Mouse (Mus musculus) retina, adult 2 months (tissue): ENCODE results near the gene Gng8.

Experiments
- DNase-seq: peaks from one replicate; pipeline ENCODE4 v3.0.0-alpha.2; 2012; ENCODE audit warnings: low read depth, low spot score

The Gng8 gene

DNA sequence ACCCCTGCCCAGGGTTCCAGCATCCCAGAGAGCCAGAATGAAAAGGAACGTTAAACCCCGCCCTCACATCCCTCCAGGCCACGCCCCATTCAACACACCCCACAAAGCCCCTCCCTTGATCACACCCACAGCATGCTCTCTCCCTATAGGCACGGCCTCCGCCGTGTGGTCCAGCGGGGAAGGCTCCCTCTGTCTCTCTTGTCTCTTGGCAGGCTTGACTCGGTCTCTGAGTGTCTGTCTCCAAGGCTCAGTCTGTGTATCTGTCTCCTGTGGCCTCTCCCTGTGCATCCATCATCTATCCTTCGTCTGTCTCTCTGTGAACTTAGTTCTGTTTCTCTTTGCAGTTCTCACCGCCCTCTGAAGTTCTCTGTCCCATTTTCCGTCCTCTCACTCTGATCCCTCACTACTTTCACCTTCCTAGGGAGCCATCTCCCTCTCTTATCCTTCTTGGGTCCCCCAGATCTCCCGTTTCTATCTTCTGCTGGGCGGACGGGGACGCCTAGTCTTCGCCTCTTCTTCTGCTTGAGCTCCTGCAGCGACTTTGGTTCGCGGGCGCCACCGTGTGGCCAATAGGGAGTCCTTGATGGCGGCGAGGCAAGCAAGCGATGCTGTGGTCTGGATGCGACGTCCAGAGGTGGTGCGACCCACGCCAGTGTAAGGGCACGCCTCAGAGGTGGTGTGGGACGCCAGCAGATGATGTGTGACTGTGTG, at the start of gene Gng8:
Gene Gng8 (plus strand): TSS at position 146 of the 711 bp plus-strand sequence.
- DNase-seq, result peak; percentile 71

DNA sequence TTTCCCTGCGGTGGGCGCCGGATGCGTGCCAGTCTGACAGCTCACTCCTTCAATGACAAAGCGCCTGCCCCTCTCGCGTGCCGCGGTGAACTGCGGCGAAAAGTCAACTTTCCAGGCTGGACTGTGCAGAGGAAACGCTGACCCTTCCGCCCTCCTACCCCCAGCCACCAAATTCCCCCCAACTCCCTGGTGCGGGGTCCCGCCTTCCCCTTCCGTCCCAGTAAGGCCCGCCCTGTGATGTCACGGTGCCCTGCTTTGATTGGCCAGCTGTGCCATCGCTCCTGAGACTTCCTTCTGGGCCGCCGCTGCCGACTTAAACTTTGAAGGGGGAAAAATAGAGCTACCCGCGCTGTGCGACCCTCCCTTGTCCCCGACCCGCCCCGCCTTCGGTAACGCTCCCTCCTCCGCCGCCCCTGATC, 48.9 kb upstream of the Gng8 start, which contains the start of gene Prkd2:
Gene Prkd2 (plus strand): TSS at position 258 of the 419 bp plus-strand sequence.
- DNase-seq, result peak; percentile 60

DNA sequence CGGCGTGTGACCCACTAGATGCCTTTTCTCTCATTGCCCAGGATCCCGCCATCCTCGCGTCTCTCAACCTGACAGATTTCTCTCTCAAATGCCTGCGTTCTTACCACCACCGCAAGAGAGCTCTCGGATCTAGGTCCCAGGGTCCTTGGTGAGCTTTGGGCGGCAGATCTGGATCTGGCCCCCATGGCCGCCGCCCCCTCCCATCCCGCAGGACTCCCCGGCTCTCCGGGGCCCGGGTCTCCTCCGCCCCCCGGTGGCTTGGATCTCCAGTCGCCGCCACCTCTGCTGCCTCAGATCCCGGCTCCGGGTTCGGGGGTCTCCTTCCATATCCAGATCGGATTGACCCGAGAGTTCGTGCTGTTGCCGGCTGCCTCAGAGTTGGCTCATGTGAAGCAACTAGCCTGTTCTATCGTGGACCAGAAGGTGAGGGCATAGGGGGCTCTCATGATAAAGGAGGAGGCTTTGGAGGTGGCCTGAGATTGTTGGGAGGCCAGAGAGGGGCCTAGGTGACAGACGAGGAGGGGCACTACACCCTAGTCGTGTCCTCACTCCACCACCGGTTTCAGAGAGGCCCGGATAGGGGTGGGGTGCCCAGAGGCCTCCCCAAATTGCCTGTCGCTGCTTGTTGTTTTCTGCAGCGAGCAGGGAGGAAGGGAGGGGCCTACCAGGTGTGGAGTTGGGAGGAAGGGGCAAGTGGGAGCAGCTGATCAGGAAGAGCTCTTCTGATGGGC, 48.0 kb upstream of the Gng8 start:
- no peak for DNase-seq

DNA sequence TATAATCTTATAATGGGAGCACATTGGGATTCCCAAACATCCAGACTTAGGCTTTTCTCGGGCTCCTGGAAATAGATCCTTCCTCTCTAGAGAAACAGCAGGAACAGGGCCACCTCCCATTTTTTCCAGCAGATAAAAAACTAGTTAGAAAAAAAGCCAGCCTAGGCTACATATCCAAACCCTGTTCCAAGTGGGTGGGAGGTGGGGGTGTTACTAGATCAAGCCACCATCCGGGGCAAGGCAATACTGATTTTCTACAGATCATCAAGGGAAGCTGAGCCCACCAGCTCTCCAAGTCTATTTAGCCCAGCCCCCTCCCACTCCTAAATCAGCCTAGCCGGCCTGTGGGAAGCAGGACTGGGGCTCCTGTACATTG, 46.9 kb upstream of the Gng8 start:
- DNase-seq, result no peak

DNA sequence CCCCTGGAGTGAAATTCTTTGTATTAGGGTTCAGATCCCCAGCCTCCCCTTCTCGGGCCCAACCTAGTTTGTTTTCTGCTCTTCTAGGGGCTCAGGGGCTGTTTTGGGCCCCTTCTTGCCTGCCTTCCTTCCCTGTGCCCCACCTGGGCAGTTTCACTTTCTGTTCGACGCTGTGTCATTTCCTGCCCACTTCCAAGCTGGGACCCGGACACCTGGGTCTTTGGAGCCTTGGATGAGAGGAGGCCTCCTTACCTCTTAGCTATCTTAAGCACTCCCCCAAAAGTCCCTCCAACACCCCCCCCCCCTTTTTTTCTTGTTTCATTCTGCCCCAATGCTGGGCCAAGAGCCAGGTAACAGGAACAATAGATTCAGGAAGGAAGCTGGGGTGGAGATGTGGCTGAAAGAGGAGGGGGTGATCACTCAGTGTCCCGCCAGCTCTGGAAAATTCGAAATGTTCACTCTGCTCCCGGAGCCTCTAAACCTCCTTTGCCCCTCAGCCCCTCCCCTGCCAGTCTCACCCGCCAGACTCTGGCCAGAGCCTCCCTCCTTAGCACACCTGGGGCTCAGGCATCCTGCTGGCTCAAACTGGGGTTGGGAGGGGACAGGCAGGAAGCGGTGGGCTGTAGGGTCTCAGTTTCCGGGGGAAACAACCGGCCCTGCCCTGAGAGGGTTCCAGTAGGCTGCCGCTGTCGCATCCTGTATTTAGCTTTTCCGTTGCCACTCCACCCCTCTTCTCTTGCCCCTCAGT, 46.3 kb upstream of the Gng8 start:
- DNase-seq, result no peak

DNA sequence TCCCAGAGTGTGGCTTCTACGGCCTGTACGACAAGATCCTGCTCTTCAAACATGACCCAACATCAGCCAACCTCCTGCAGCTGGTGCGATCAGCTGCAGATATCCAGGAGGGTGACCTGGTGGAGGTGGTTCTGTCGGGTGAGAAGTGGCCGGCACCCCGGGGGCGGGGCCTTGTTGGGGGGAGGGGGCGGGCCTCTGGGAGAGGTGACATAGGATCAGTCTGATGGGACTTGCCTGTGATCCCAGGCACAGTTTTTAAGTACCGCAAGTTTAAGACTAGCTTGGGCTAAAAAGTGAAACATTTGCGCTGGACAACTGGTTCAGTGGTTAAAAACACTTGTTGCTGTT, 45.8 kb upstream of the Gng8 start:
- no peak for DNase-seq

DNA sequence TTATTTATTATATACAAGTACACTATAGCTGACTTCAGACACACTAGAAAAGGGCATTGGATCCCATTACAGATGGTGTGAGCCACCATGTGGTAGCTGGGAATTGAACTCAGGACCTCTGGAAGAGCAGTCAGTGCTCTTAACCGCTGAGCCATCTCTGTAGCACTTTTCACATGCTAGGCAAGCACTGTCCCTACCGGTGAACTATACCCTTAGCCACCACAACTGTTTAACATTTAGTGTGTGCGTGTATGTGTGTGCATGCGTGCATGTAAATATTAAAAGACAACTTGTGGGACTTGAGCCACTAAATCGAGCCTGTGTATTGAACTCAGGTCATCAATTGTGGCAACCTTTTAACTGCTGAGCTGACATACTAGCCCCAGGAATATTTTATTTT, 44.8 kb upstream of the Gng8 start:
- no peak for DNase-seq

DNA sequence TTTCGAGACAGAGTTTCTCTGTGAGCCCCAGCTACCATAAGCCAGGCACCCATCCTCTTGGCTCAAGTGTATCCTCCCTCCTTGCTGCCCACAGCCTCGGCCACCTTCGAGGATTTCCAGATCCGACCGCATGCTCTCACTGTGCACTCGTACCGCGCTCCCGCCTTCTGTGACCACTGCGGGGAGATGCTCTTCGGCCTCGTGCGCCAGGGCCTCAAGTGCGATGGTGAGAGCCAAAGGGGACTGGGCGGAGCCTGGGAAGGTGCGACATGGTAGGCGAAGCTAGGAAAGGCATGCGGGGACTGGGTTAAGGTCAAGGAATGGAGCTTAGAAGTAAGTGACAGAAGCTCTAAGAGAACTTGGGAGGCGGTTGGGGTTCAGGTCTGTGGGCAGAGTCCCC, 44.1 kb upstream of the Gng8 start:
- DNase-seq, result no peak

DNA sequence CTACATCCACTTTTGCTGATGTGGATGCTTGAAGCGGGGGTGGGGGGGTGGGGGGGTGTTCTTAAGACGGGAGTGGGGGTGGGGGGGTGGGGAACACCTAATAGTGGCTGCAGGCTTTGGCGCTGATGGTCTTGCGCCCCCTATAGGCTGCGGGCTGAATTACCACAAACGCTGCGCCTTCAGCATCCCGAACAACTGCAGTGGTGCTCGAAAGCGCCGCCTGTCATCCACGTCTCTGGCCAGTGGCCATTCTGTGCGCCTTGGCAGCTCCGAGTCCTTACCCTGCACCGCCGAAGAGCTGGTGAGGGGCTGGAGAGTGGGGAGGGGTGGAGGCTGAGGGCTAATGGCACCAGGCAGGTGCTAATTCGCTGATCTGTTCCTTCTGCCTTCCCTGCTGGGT, 43.0 kb upstream of the Gng8 start:
- DNase-seq, result no peak

DNA sequence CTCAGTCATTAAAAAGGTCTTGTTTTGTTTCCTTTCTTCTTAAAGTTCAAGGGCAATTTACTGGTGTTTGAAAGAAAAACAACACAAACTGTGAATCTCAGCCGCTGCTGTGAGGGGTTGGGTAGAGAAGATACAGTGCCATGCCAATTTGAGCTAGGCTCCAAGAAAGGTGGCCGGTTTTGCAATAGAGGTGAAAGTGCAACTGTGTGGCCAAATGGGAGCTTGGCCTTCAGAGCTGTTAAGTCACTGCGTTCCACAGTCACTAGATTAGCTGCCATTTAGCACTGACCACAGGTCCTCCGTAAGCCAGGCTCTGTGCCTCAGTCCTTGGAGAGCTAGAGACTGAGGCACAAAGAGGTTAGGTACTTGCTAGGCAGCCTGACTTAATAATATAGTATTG, 40.0 kb upstream of the Gng8 start:
- no peak for DNase-seq

DNA sequence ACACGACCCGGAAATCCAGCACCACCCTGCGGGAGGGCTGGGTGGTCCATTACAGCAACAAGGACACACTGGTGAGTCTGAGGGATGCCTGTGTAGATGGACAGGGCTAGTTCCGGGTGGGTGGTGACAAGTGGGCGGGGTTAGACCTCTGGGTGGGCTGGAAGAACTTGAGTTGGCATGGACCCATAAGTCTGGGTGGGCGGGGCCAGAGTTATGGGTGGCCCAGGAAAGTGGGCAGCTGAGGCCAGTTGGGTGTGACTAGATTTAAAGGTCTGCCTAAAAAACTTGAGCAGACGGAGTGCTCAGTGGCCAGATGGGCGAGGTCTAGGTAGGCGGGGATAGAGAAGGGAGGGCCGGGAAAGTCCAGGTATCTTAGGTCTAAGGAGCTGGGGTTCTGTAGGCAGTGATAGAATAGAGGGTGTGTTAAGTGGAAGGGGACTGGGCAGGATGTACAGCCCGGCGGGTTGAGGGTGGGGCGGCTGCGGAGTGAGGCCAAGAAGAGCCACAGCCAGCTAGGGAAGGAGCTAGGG, 38.2 kb upstream of the Gng8 start:
- DNase-seq, result no peak

DNA sequence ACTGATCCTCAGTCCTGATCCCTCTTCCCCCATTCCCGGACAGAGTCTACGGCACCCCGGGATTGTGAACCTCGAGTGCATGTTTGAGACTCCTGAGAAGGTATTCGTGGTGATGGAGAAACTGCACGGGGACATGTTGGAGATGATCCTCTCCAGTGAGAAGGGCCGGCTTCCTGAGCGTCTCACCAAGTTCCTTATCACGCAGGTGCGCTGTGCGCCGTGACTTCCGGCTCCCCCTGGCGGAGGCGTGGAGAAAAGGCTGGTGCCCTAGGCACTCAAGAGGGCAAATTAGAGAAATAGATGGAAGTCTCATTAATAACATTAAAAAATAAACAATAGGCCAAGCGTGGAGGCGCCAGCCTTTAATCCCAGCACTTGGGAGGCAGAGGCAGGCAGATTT, 33.2 kb upstream of the Gng8 start:
- DNase-seq, result no peak

DNA sequence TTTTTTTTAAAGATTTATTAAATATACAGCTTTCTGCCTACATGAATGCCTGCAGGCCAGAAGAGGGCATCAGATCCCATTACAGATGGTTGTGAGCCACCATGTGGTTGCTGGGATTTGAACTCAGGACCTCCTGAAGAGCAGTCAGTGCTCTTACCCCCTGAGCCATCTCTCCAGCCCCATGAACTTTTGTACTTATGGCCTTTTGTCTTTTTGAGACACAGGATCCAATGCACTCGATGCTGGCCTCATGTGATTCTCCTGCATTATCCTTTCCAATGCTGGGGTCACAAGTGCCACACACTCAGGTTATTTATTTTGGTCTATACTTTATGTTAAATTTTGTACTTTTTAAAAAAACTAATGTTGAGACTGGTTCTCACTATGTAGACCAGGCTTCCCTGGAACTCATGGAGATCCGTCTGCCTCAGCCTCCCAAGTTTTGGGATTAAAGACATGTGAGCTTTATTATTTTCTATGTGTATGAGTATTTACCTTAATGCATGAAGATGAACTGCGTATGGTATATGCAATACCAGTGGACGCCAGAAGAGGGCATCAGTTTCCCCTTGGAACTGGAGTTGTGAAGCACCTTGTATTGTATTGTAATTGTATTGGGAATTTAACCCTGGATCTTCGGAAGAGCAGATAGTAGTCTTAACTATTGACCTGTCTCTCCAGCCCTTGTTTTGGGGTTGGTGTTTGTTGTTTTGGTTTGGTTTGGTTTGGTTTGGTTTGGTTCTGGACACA, 31.5 kb upstream of the Gng8 start:
- no peak for DNase-seq

DNA sequence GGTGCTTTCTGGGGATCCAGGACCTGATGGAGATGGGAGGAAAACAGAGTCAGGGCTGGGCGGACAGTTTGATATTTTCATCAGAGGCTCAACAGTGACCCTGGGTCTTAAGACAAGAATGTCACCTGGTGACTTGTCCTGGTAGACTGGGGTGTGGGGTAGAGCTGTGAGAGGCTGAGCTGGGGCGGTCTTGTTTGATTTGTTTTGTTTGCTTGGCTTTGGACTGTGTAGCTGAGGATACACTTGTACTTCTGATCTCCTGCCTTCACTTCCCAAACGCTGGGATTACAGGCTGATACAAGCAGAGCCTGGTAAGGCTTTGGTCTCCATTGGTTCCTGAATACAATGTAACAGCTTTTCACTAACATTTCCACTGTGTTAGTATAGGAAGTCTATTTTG, 24.1 kb upstream of the Gng8 start:
- no peak for DNase-seq

DNA sequence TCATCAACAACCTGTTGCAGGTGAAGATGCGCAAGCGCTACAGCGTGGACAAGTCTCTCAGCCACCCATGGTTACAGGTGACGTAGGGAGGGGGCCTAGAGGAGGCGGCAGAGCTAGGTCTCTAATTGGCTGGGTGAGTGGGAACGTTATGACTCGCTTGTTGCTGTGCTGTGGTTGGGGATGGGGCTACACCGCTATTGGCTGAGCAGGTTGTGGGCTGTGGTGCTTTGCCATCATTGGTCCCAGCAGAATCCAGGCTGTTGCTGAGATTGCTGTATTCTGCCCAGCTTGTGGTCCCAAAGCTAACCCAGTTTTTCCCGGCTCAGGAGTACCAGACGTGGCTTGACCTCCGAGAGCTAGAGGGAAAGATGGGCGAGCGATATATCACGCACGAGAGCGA, 22.1 kb upstream of the Gng8 start:
- peak; percentile 67 for DNase-seq

DNA sequence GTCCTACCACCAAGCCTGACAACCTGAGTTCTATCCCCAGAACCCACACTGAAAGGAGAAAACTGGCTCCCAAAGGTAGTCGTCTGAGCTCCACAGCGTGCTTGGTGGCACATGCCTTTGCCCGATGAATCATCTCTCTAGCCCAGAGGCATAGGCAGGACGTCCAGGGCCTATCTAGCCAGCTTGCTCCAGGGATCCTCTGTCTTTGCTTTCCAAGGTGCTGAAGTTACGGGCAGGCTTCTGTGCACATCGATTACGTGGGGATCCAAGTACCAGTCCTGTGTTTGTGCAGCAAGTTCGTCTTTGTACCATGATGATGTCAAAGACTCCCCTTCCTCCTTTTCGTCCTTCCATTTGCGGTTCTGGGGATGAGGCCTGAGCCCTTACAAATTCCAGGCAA, 20.0 kb upstream of the Gng8 start:
- no peak for DNase-seq

DNA sequence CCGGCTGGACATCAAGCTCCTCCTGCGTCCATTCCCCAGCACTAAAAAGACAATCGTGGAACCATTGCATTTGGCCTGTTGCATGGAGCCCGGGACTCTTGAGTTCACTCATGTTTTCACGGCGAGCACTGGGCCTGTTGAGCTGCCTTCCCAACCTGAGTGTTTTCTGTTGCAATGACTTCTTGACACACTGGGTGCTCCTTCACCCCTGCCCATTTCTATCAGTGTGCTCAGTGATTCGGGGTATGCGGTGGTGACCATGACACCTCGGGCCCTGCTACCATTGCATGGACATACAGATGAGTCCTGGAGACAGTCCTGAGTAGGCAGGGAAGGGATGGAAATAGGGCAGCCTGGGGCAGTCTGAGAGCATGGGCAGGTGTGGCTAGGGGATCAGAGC, 19.1 kb upstream of the Gng8 start:
- DNase-seq, result no peak

DNA sequence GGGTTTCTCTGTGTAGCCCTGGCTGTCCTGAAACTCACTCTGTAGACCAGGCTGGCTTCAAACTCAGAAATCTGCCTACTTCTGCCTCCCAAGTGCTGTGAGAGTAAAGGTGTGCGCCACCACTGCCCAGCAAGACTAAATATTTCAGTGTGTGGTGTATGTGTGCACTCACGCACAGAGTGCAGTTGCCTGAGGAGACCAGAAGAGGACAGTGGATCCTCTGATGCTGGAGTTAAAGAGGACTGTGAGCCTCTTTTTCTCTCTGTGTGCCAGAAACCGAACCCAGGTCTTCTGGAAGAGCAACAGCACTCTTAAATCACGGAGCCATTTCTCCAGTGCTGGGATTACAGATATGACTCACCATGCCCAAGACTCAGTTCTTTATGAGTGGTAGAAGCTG, 18.2 kb upstream of the Gng8 start:
- no peak for DNase-seq

DNA sequence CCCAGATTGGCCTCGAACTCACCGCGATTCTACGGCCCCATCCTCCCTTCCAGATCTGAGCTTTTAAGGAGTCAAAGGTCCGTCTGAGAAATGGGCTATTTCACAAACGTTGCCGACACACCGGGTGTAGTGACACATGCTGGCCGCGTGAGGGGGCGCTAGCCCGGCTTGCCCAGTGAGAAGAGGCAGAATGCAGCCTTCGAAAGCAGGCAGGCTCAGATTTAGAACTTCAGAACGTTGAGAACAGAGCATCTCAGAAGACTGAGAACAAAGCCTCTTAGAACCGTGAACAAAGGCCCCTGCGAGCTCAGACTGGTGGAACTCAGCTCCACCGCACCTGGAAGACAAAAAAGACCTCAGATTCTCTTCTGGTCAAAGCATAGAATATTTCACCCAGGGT, 17.4 kb upstream of the Gng8 start:
- DNase-seq, result no peak

DNA sequence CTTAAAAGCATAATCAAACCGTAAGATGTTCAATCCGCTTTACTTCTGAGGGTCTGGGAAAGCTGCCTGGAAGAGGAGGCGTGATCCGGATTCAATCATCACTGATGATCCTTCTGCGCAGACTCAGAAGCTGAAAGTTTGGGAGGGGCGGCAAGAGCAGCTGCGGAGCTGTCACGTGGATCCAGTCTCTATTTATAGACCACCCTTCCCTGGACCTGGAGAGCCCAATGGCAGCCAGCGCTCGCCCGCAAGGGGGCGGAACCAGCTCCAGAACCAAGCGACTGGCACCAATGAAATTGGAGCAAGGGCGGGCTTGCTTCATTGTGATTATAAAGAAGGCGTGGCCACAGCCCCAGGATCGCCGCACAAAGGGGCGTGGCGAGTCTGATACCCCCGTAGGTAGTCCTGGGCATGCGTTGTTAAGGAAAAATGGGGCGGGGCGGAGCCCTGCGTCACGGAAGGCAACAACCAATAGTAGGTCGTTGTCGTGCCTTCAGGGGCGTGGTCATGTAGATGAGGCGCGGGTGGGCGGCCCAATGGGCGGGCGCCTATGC, 16.8 kb upstream of the Gng8 start:
- peak; percentile 100 for DNase-seq

DNA sequence AGATGAGACGGTGACA, 16.5 kb upstream of the Gng8 start, which contains the start of gene Dact3:
Gene Dact3 (plus strand): TSS at position 8 of the 16 bp plus-strand sequence.
- DNase-seq, result no peak

DNA sequence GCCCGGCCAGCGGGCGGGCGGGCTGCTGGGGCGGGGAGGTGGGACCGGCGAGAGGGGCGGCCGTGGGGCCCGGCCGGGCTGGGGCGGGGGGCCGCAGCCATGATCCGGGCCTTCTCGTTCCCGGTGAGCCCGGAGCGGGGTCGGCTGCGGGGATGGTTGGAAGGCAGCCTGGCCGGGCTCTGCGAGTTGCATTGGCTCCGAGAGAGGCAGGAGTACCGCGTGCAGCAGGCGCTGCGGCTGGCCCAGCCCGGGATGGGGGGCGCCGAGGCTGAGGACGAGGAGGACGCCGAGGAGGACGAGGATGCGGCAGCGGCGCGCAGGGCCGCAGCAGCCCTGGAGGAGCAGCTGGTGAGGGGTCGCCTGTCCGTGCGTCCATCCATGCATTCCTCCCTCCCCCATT, 16.3 kb upstream of the Gng8 start:
- DNase-seq, result no peak
